Mouse (Mus musculus): ENCODE results near the gene Il16.

Gene Il16

DNA sequence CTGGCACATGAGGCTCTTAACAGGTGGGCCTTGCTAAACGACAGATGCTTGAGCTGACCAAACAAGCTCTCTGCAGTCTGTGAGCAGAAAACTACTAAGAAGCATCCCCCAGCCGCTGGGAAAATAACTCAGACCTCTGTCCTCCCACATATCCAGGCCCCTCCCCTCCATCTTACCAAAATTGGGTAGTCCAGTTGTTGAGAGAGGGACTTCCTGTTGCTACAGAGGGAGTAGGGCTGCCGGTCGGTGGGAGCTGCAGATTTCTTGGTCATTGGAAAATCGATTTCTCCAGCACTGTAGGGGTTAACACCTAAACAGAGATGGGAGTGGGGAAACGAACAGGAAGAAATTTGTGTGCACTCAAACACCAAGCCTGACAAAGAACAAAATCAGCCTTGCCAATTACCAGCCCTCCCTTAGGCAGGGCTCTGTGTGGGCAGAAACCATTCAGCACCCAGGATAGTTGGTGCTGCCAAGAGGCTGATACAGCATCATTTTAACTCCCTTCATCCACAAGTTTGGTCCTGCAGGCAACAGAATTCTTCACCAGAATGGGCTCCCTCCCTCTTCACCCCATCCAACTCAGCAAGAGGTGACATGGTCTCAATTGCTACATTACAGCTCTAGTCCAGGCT lies 62.8 kb downstream of the Il16 start:
- in situ Hi-C loops (cut with MboI, MseI) = loop anchor here (5.0 kb wide), 1 partner anchor 90 kb away; no protein-coding TSS in a partner anchor

DNA sequence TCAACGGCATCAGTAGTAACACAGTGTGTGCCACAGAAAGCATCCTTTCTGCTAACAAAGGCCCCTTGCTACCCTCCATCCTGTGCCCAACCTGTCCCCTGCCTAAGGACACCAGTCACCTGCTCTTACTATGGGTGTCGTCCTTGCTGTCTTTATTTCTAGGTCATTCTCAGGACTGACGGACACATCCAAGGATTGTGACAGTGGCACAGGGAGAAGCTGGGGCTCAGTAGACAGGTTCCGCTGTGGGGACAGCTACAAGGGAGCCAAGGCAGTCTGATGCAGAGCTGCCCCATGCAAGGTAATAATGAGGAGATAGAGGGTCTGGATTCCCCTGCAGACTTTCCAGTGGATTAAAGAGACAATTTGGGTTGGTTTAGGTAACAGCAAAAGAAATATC lies 67.0 kb downstream of the Il16 start:
- in situ Hi-C loops (cut with MboI, MseI) = no loop called here

DNA sequence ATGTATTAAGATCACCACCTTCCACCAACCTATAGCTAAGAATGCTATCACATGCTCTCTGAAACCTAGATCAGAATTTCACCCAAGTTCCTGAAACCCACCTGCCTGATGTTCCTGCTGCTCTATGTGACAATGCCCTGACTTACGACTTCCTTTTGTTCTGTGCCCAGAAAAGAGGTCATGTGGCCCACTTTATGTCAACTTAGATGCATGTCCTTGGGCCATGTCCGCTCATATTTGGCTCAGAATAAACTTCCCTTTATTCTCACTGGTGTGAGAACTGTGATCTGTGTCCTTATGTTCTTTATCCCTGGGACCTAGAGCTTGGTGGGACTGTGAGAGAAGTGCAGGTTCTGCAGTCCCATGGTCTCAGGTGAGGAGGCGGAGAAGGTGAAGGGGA lies 68.2 kb downstream of the Il16 start:
- in situ Hi-C loops (cut with MboI, MseI) = no loop called here

DNA sequence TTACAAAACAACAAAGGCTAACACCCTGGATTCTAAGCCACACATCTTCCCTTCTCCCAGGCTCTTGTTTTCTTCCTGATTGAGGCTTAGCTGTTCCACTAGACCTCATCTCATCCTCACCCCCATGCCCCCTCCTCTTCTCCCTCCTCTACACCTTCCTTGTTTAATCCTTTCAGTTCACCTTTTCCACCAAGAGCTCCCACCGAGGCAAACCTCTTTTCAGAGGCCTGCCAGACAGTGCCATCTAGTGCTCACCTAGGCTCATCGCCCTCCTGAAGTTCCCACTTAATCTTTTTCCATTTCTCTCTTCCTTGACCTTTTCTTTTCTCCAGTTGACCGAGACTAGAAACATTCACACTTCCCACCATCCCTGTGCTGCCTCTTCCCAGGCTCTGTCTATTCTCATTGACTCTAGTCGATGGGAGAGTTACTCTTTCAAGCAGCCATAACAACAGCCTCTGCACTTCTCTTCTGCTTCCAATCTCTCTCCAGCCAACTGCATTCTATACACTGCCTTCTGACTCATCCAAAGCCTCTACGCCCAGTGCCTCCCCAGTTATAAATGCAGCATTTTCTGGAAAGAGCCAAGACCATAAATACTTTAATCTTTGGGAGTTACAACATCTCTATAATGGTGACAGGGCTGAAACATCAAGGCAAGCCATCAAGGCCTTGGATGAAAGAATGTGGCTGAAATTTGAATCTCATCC lies 69.8 kb downstream of the Il16 start:
- in situ Hi-C loops (cut with MboI, MseI) = no loop called here

DNA sequence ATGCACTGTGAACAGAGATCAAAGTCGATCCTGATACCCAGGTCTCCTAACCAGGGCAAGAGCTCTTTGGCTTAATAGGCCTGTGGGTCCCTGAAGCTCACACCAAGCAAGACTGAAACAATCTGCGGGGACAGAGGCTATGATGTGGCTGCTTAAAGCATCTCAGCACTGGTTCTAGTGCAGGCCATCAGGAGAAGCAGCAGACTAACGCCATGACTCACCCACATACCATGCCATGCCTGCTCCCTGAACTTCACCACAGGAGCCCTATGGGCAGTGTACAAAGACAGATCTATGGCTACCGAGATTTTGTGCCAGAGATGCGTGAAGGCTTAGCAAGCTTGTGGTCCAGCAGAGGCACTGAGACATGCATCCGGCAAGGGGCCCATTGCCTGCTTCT lies 74.0 kb downstream of the Il16 start:
- in situ Hi-C loops (cut with MboI, MseI) = no loop called here

DNA sequence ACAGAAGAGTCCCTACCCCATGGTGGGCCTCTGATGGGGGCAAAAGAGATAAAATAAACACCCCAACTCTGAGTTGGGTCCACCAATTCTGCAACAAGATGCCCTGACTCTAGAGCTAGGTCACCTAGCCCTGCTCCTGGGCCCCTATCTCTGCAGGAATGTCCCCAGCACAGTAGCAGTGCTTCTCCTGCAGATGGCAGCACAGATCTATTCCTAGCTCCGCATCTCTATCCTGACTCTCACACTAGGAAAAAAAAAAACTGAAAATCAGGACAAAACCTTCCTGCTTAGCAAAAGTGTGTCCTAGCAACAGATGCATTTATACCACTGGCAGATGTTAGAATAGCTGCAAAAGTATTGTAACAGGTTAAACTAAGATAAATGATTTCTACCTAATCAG lies 76.8 kb downstream of the Il16 start:
- in situ Hi-C loops (cut with MboI, MseI) = loop anchor here (5.0 kb wide), 2 partner anchors 41 to 101 kb away; no protein-coding TSS in a partner anchor

DNA sequence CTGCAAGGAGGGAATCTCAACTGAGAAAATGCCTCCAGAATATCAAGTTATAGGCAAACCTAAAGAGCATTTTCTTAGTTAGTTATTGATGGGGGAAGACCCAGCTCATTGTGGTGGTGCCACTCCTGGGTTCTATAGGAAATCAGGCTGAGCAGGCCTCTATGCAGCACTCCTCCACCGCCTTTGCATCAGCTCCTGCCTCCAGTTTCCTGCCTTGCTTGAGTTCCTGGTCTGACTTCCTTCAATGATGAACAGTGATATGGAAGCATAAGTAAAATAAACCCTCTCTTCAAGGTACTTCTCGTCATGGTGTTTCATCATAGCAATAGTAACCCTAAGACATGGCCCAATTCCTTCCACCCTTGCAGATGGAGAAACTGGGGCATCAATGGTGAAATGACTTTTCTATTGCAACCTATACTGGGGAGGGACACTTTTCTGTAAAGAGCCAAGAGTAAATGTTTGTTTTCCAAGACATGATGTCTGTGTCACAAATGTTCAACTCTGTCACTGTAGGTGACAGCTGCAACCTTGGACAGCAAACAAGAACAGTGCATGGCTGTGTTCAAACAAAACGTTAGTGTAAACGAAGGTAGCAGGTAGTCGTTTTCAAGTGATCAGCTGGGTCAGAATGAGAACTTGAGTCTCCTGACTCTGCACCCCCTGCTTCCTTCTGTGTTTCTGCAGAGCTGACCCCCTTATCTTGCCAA lies 77.4 kb downstream of the Il16 start:
- in situ Hi-C loops (cut with MboI, MseI) = loop anchor here (5.0 kb wide), 2 partner anchors 41 to 101 kb away; no protein-coding TSS in a partner anchor

DNA sequence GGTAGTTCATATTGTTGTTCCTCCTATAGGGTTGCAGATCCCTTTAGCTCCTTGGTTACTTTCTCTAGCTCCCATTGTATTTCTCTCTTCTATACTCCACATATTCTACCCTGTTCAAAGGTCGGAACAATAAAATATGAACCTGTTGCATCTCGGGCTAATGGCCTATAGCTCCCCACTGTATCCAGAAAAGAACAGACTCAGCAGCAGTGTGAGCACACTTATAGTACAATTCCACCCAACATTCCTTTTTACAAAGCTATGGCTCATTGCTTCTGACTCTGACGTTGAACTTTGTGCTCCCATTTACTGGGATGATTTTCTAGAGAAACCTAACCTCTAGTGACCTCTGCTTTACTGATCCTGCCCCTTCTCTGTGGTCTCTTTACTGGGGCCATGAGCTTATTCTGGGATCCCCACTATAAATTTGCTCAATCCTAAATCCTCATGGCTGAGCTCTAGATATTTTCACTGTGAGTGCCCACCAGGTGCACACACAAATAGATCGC lies 79.4 kb downstream of the Il16 start:
- in situ Hi-C loops (cut with MboI, MseI) = loop anchor here (5.0 kb wide), 2 partner anchors 39 to 99 kb away; no protein-coding TSS in a partner anchor

DNA sequence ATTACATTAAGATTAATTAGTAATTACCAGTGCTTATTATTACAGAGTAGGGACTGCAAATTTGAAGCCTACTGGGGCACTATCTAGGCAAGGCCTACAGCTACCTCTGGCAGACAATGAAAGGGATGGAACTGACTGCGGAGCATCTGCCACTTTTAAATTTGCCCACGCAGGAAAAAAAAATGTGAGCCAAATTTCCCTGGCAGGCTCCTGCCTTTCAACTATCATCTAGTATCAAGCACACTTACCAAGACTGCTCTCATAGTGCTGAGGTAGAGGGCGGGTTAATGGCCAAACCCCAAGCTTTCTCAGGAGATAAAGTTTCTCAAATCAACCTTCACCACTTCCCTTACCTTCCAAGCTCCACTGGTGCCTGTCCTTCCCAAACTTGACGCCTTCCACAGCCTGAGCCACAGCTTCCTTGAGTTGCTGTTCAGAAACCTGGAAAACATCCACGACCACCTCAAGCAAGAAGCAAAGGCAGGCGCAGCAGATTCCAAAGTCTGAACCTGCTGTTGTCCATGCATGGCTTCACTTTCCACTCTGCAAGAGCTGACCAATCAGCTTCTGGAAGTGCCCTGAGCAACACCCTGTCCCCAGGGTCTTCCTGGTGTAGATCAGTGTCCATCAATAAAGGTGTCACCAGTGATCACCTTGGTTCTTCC lies 82.7 kb downstream of the Il16 start:
- in situ Hi-C loops (cut with MboI, MseI) = no loop called here

DNA sequence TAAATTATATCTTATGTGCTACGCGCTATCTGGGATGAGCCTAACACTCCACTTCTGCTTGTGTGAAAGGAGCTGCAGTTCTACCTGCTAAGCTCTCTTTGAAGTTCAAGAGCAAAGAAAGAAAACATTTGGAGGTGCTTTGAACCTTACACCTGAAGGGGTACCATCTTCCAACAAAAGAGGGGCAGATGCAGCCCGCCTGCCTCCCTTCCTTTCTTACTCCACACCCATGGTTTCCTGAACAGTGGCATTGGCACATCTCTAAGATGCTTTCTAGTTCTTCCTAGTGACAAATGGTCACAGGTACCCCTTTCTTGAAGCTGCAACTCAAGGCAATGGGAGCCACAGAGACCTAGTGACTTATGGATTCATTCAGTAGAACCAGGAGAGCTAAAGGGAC lies 83.8 kb downstream of the Il16 start:
- in situ Hi-C loops (cut with MboI, MseI) = no loop called here

DNA sequence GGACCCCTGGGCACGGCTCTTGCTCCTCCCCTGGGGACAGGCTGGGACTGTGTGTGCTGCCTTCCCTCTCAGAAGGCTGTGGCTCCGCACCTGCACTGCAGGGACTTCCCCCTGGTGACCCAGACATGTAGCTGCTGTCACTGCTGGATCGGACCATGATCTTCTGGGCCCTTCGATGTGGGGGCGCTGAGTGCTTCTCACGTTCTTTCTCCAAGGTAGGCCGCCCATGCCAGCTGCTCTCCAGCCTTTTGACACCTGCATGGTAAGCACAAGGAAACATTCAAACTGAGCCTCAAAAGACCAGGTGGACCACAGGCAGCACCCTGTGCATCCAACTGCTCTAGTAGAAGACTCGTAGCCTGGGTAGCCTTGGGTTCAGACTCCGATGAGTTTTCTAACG lies 84.5 kb downstream of the Il16 start:
- in situ Hi-C loops (cut with MboI, MseI) = no loop called here

DNA sequence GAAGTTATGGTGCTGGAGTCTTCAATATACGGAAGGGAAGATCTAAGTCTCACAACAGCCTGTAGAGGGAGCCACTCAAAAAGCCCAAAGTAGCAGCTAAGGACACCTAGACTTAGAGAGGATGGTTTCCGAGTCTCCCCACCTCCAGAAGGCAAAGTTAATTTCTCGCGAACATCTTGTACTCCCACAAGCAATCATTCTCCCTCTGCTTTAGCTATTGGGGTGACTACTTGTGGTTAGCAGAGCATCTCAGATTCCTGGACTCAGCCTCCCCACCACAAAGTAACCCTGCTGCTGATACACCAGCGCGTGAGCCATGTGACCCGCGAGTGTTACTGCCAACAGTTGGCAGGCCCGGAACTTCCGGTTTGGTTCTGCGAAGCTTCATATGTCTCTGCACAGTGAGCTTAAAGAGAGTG lies 85.2 kb downstream of the Il16 start:
- in situ Hi-C loops (cut with MboI, MseI) = no loop called here

DNA sequence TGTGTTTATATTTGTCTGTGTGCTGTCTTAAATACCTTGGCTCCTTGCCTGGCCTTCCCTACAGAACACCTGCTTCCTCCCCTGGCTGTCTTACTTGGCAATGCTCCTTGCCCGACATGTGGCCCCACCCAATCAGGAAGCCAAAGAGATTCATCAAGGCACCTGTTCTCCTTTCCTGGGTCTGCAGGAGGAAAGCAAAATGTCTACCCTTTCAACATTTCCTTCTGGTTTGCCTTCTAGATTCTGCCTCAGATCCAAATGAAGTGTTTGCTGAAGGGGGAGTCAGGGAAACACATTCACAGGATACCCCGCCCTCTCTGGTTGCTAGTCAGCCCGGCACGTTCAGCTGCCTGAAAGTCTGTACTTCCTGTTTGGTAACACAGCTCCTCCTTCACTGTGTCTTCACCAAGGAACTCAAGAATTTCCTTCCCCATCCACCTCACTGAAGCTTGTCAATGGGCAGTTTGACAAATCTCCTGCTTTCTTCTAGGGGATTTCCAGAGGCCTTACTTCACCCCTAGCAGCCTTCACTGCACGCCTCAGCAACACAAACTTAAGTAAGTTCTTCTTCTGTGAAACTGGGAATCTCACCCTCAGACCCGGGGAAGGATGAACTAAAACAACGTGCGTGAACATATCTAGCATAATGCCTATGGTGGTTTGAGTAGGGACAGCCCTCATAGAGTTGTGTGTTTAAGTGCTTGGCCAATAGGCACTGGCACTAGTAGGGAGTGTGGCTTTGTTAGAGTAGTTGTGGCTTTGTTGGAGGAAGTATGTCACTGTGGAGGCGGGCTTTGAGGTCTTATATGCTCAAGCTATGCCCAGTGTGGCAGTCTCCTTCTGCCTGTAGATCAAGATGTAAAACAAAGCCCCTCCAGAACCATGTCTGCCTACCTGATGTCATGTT lies 86.1 kb downstream of the Il16 start:
- in situ Hi-C loops (cut with MboI, MseI) = loop anchor here (10.0 kb wide), 1 partner anchor 225 kb away; the partner anchor contains the start of genes Mesd and Tlnrd1

DNA sequence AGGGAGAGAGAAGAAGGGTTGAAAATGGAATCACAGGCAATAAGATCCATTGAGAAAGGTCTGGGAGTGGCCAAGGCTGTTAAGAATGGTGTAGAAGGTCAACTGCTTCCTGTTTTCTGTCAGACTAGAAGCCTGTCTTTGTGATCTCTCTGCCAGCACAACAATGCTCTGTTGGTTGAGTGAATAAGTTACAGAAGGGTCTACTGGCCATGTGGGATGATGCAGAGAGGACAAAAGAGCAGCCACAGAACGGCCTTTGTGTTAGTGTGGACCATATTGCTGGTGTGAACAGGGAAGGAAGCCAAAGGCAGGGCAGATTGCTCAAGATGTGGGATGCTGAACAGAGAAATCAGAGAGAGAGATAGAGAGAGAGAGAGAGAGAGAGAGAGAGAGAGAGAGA lies 86.8 kb downstream of the Il16 start:
- in situ Hi-C loops (cut with MboI, MseI) = loop anchor here (10.0 kb wide), 1 partner anchor 226 kb away; the partner anchor contains the start of genes Mesd and Tlnrd1

DNA sequence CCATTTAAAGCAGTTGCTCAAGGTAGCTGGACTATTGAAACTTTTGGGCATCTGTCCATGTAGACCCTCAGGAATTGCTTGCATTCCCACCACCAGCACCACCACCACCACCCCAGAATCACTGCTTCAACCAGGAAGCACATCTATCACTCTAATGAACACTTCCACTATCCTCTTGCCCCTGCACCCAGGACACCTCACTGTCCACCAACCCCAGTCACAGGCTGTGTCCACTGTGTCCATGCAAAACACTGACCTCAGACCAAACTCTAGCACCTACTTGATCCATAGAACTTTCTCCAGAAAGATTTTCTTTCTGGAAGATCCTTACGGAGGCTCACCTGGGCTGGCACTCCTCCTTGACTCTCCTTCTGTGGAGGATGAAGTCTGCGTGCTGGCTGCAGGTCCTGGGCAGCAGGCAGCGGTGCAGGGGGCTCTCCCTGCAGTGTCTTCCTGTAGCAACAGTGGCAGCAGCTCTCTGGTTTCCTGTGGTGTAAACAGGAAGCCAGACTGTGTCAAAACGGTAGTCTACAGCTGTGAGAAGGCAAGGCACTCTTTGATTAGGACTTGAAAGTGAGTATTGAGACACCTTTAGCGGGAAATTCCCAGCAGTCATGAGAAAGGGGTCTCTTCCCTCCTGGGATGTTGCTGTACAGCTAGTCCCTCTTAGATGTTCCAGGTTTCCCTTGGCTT lies 90.4 kb downstream of the Il16 start:
- in situ Hi-C loops (cut with MboI, MseI) = loop anchor here (10.0 kb wide), 1 partner anchor 230 kb away; the partner anchor contains the start of genes Mesd and Tlnrd1

DNA sequence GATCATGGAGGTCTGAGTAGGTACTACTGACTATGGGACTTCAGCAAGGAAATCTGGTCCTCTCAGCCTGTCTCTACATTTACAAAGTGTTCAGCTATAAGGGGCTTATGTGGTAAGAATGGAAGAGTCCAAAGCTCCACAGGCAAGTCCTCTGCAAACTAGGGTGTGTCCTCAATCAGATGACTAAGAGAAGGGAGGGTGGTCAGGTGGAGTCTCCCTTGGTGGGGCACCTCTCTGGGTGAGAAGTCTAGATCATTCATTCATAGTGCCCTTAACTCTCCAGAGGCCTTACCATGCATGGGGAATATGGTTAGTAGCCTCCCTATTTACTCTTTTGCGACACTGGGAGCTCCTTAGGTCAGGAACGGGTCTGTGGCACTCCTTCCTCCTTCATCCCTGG lies 91.3 kb downstream of the Il16 start:
- in situ Hi-C loops (cut with MboI, MseI) = loop anchor here (10.0 kb wide), 1 partner anchor 231 kb away; the partner anchor contains the start of genes Mesd and Tlnrd1

DNA sequence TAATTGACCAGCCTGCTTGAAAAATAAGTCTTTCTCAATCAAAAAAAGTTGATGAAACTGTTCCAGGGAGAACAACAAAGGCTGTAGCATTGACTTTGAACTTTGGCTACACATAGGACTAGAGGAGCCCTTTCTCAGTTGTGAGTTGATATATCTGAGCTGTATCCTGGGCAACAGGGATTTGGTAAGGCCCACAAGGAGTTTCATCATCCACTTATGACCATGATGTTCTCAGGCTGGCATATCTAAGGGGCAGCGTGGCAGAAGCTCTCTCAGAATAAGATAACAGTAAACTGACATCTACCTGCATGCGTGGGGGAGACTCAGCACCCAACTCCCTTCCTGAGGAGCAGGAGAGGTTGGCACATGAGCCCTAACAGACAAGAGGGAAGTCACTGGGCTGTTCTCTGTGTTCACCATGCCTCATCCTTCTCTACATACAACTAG lies 91.9 kb downstream of the Il16 start:
- in situ Hi-C loops (cut with MboI, MseI) = loop anchor here (10.0 kb wide), 1 partner anchor 231 kb away; the partner anchor contains the start of genes Mesd and Tlnrd1

DNA sequence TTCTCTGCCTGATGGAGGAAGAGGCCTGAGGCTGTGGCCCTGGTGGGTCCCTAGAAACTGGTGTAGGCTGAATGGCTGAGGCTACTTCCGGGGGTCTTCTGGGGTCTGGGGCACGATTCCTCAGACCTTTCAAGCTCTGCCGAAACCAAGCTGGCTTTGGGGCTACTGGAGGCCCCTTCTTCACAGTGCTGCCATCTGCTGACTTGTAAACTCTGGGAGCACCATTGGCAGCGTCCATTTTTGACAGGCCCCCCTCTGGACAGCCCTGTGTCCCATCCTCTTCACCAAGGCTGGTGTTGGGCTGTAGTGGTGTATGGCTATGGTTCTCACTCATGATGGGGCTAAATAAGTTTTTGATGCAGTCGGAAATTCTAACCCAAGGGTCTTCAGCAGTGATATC lies 93.0 kb downstream of the Il16 start:
- in situ Hi-C loops (cut with MboI, MseI) = loop anchor here (10.0 kb wide), 1 partner anchor 232 kb away; the partner anchor contains the start of genes Mesd and Tlnrd1

DNA sequence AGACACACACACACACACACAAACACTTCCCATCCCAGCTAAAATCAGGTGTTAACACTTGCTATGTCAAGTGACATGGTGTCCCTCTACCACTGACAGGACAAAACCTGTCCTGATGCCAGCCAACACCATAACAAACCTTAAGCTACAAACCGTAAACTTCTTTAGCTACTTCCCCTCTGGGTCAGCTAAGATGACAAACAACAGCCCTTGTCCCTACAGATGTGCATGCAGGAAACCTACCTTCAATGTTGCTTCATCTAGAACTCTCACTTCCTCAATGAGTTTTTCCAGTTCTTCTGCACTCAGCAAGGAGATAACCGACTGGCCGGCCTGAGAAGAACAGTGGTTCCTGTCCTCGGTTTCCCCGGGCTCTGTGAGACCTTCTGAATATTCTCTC lies 94.9 kb downstream of the Il16 start:
- in situ Hi-C loops (cut with MboI, MseI) = loop anchor here (10.0 kb wide), 1 partner anchor 234 kb away; the partner anchor contains the start of genes Mesd and Tlnrd1

Data from T-helper 1 cell (primary cell).